Mouse (Mus musculus): ENCODE measurements around the gene Kif2c. TPM values are rescaled to one million over a fixed set of nuclear protein-coding genes. Genes with fewer than 3 reads are reported as not detected.

Kif2c gene
- total and polyA plus RNA-seq, 2 experiments from 2014 or later, result 4.4 to 9.1 TPM

DNA sequence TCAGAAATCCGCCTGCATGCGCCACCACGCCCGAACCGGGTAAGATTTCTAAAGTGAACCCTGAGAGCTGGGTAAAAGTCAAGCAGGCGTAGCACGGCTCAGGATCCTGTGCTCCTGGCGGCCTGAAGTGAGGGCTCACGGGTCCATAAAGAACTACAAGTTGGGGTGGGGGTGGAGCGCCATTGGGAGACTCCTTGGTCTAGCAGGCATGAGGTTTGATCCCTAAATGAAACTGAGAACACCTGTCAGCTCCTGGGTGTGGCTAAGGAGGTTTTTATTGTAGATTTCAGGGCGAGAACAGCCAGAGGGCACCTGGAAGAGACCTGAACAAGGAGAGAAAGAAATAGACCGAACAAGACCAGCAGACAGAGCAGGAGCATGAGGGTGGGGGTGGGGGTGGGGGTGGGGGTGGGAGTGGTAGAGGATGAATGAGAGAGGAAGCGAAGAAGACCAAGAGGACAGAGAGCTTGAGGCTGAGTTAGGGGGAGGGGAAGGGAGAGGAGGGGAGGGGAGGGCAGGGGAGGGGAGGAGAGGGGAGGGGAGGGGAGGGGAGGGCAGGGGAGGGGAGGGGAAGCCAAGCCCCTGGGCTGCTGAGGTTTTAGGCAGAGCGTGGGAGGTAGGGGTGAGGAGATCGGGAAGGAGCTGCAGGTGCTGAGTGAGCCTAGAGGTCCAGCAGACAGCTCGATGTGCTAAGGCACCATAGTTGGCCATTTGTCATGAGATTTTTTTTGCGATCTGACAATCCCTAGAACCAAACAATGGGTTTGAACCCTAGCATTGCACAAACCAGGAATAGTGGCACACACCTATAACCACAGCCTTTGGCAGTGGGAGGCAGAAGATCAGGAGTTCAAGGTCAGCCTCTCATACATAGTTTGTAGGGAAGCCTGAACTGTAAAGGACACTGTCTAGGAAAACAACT, 43.9 kb downstream of the Kif2c start:
- WGBS, result 76% methylated on average over 17 of the region's 17 CpGs
- H3K4me1 ChIP-seq (ENCODE audit: insufficient read depth), result no peaks in the 10 kb centered on the region
- H3K9me3 ChIP-seq (ENCODE audit: low read length), result no peaks in the 10 kb centered on the region
- no peak overlapping the region for H3K9ac ChIP-seq
- H3K4me3 ChIP-seq (ENCODE audit: low read depth, low read length), result no peak overlapping the region
- no peak for DNase-seq
- no peaks in the 10 kb centered on the region for H3K27me3 ChIP-seq (ENCODE audit: insufficient read depth, low read length)
- ATAC-seq, result no peak
- no peak for TF ChIP-seq CTCF (IDR thresholded peaks at IDR 0.05; ENCODE audit: low read depth)
- no peaks in the 10 kb centered on the region for H3K36me3 ChIP-seq (ENCODE audit: insufficient read depth)
- no peak overlapping the region for H3K4me2 ChIP-seq (ENCODE audit: low read depth)
- H3K27ac ChIP-seq (ENCODE audit: low read depth, low read length), result no peak overlapping the region

DNA sequence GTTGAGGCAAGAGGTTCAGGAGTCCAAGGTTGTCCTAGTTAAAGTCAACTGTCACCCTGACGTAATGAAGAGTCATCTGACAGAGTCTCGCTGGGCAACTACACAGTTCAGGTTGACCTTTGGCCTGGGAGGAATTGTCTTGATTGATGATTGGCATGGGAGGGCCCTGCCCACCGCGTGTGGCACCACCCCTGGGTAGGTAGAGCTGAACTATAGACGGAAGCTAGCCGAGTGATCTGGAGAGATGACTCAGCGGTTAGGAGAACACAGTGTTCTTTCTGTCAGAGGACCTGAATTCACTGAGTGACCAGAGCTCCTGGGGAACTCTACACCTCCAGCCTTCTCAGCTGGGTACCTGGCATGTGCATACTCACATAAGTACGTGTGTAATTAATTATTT, 46.4 kb downstream of the Kif2c start:
- TF ChIP-seq CTCF (IDR thresholded peaks at IDR 0.05; ENCODE audit: low read depth), result no peak
- DNase-seq (no peak), ATAC-seq (no peak)
- no peak overlapping the region for H3K27ac ChIP-seq (ENCODE audit: low read depth, low read length)
- no peak overlapping the region for H3K4me3 ChIP-seq (ENCODE audit: low read depth, low read length)
- 31% methylated on average over 8 of the region's 8 CpGs for WGBS
- H3K9me3 ChIP-seq (ENCODE audit: low read length), result no peaks in the 10 kb centered on the region
- no peaks in the 10 kb centered on the region for H3K27me3 ChIP-seq (ENCODE audit: insufficient read depth, low read length)
- H3K4me2 ChIP-seq (ENCODE audit: low read depth), result no peak overlapping the region
- peaks cover 5% of the 10 kb centered on the region; the same call in 1 of the 2 replicates for H3K4me1 ChIP-seq (ENCODE audit: insufficient read depth)
- no peak overlapping the region for H3K9ac ChIP-seq
- no peaks in the 10 kb centered on the region for H3K36me3 ChIP-seq (ENCODE audit: insufficient read depth)

DNA sequence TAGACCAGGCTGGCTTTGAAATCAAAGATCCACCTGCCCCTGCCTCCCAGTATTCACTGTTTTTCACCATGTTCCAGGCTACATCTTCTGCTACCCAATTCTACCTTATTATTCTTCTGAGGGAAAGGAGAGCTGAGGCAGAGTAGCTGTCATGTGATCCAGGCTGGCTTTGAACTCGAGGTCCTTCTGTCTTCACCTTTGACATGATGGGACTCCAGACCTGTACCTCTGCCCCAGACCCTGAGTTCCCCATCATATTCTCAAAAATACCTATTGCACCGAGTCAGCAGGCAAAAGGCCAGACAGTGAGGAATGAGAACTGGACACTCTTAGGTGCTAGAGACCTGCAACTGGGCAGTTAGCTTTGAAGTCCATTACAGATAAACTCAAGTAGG, 47.8 kb downstream of the Kif2c start:
- no peak overlapping the region for H3K9ac ChIP-seq
- no peak overlapping the region for H3K4me3 ChIP-seq (ENCODE audit: low read depth, low read length)
- peaks cover 11% of the 10 kb centered on the region; the same call in 1 of the 2 replicates for H3K36me3 ChIP-seq (ENCODE audit: insufficient read depth)
- peaks cover 5% of the 10 kb centered on the region; the same call in 1 of the 2 replicates for H3K4me1 ChIP-seq (ENCODE audit: insufficient read depth)
- no peak overlapping the region; the same call in 1 of the 2 replicates for H3K27ac ChIP-seq (ENCODE audit: low read depth, low read length)
- DNase-seq (no peak), ATAC-seq (no peak)
- peak overlapping the region; percentile 90; the same call in 1 of the 2 replicates for H3K4me2 ChIP-seq (ENCODE audit: low read depth)
- H3K27me3 ChIP-seq (ENCODE audit: insufficient read depth, low read length), result no peaks in the 10 kb centered on the region
- no peaks in the 10 kb centered on the region for H3K9me3 ChIP-seq (ENCODE audit: low read length)
- TF ChIP-seq CTCF (IDR thresholded peaks at IDR 0.05; ENCODE audit: low read depth), result no peak
- WGBS, result 28% methylated on average over 2 of the region's 2 CpGs

GRCm38 (mm10) chr4:117133817-117134600, 48.4 kb downstream of the Kif2c start, which contains the start of gene Plk3:
TSS of gene Plk3 (minus strand) at chr4:117133963.
- no peaks in the 10 kb centered on the region for H3K27me3 ChIP-seq (ENCODE audit: insufficient read depth, low read length)
- 1% methylated on average over 36 of the region's 48 CpGs for WGBS
- ATAC-seq (peak; percentile 93), DNase-seq (peak; percentile 98)
- H3K4me2 ChIP-seq (ENCODE audit: low read depth), result peak within 1 kb of the TSS; percentile 90
- H3K4me1 ChIP-seq (ENCODE audit: insufficient read depth), result peaks cover 5% of the 10 kb centered on the region; the same call in 1 of the 2 replicates
- H3K9me3 ChIP-seq (ENCODE audit: low read length), result no peaks in the 10 kb centered on the region
- TF ChIP-seq CTCF (IDR thresholded peaks at IDR 0.05; ENCODE audit: low read depth), result peak; percentile 40; the same call in 1 of the 2 replicates
- peak within 1 kb of the TSS; percentile 78 for H3K27ac ChIP-seq (ENCODE audit: low read depth, low read length)
- peak within 1 kb of the TSS; percentile 81 for H3K4me3 ChIP-seq (ENCODE audit: low read depth, low read length)
- H3K9ac ChIP-seq, result peak within 1 kb of the TSS; percentile 74
- peaks cover 13% of the 10 kb centered on the region; the same call in 1 of the 2 replicates for H3K36me3 ChIP-seq (ENCODE audit: insufficient read depth)

DNA sequence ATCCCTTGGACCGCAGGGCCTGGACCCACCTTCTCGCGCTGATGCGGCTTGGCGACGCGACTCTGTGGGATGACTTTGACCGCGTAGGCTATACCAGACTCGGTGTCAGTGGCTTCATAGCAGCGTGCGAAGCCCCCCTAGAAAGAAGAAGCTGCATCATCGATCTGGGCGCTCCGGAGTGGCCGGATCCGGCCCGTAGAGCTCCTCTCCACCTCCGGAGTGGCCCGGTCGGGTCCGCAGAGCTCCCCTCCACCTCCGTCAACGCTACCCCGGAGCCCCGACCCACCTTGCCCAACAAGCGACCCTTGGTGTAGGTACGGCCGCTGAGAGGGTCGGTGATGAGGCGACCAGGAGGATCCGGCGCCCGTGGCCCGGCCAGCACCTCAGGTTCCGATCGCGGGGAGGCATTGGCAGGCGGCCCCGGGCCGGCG, 49.1 kb downstream of the Kif2c start:
- no peak for TF ChIP-seq CTCF (IDR thresholded peaks at IDR 0.05; ENCODE audit: low read depth)
- H3K27ac ChIP-seq (ENCODE audit: low read depth, low read length), result peak overlapping the region; percentile 78
- peak; percentile 61 for DNase-seq
- H3K9me3 ChIP-seq (ENCODE audit: low read length), result no peaks in the 10 kb centered on the region
- peaks cover 19% of the 10 kb centered on the region for H3K36me3 ChIP-seq (ENCODE audit: insufficient read depth)
- H3K4me1 ChIP-seq (ENCODE audit: insufficient read depth), result peaks cover 5% of the 10 kb centered on the region; the same call in 1 of the 2 replicates
- WGBS, result 2% methylated on average over 40 of the region's 42 CpGs
- H3K27me3 ChIP-seq (ENCODE audit: insufficient read depth, low read length), result no peaks in the 10 kb centered on the region
- peak; percentile 46 for ATAC-seq
- H3K4me3 ChIP-seq (ENCODE audit: low read depth, low read length), result peak overlapping the region; percentile 81
- peak overlapping the region; percentile 90 for H3K4me2 ChIP-seq (ENCODE audit: low read depth)
- H3K9ac ChIP-seq, result peak overlapping the region; percentile 74

DNA sequence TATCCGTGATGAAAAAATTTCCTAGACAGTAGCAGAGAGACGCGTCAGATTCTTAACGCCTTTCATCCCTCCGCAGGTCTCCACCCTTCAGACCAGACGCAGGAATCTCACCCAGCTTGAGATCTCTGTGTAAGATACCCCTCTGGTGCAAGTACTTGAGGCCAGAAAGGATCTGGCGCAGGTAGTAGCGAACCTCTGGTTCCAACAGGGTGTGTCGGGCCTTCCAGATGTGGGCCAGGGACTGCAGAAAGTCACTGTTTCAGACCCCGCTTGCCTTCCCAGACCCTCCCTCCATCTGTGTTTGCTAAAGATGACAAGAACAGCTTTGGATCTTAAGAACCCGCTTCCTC, 49.7 kb downstream of the Kif2c start:
- Histone ChIP-seq H3K9me3 (ENCODE audit: low read length) (no peaks in the 10 kb centered on the region), H3K27me3 (ENCODE audit: insufficient read depth, low read length) (no peaks in the 10 kb centered on the region), H3K4me3 (ENCODE audit: low read depth, low read length) (peak overlapping the region; percentile 81), H3K4me1 (ENCODE audit: insufficient read depth) (peaks cover 5% of the 10 kb centered on the region; the same call in 1 of the 2 replicates), H3K27ac (ENCODE audit: low read depth, low read length) (no peak overlapping the region; the same call in 1 of the 2 replicates), H3K36me3 (ENCODE audit: insufficient read depth) (peaks cover 24% of the 10 kb centered on the region), H3K9ac (peak overlapping the region; percentile 74), H3K4me2 (ENCODE audit: low read depth) (peak overlapping the region; percentile 90)
- peak; percentile 37 for DNase-seq
- no peak for ATAC-seq
- TF ChIP-seq CTCF (IDR thresholded peaks at IDR 0.05; ENCODE audit: low read depth), result no peak
- WGBS, result 9% methylated on average over 11 of the region's 11 CpGs
